Mouse (Mus musculus) kidney, embryonic 15.5 days (tissue): Measurements from ENCODE around the gene Smco3. TPM values are rescaled to one million over a fixed set of nuclear protein-coding genes. Genes with fewer than 3 reads are reported as not detected.
A peak's percentile ranks its signal among the peaks of the same experiment; 100 is the strongest.
"Not testable (repeated sequence)": the region's sequence is repeated elsewhere in the genome, so short reads cannot be mapped to it uniquely, and the experiment has no call there.

Experiments
- ATAC-seq: fragments of 200-750 bp; cut with Nextera tagmentation; replicated peaks from 2 replicates; pipeline ENCODE4 v1.8.0; 2017; ENCODE audit warnings: moderate TSS enrichment; ENCODE audit not compliant: low FRiP score
- H3K27ac ChIP-seq: fragments of 300-500 bp; sonication (generic); 2 replicates; pipeline ENCODE4 v1.5.1; 2015; ENCODE audit warnings: mild to moderate bottlenecking, inconsistent platforms
- H3K27me3 ChIP-seq: fragments of 300-500 bp; sonication (generic); 2 replicates; pipeline ENCODE4 v1.6.1; 2015; ENCODE audit warnings: inconsistent platforms
- H3K36me3 ChIP-seq: fragments of 300-500 bp; sonication (generic); 2 replicates; pipeline ENCODE4 v1.6.1; 2015; ENCODE audit warnings: inconsistent platforms
- H3K4me1 ChIP-seq: fragments of 300-500 bp; sonication (generic); 2 replicates; pipeline ENCODE4 v1.6.1; 2015; ENCODE audit warnings: inconsistent platforms
- H3K4me2 ChIP-seq: fragments of 300-500 bp; sonication (generic); 2 replicates; pipeline ENCODE4 v1.6.1; 2015; ENCODE audit warnings: moderate library complexity, mild to moderate bottlenecking, inconsistent platforms
- H3K4me3 ChIP-seq: fragments of 300-500 bp; sonication (generic); replicated peaks from 2 replicates; pipeline ENCODE4 v1.5.1; 2015; ENCODE audit warnings: mild to moderate bottlenecking, inconsistent platforms
- H3K9ac ChIP-seq: fragments of 300-500 bp; sonication (generic); 2 replicates; pipeline ENCODE4 v1.6.1; 2015; ENCODE audit warnings: mild to moderate bottlenecking, inconsistent platforms
- H3K9me3 ChIP-seq: fragments of 300-500 bp; sonication (generic); replicated peaks from 2 replicates; pipeline ENCODE4 v1.6.1; 2016; ENCODE audit warnings: inconsistent platforms
- WGBS: fragments of 180-500 bp; shearing (Covaris S2); methylation state at CpG from one replicate; pipeline ENCODE4 v1.1.7; 2015; ENCODE audit warnings: mixed read lengths; 5-methylcytosine and 5-hydroxymethylcytosine counted together
- polyA plus RNA-seq: library from polyadenylated mRNA; unstranded; fragments of >200 nt; fragmentation: Nextera tagmentation; extraction: Ambion mirVana; gene quantifications from 2 replicates; pipeline ENCODE4 v1.2.1, GENCODE M21; 2015

Gene Smco3
- 1.7 and 2.3 TPM in 2 replicates for polyA plus RNA-seq

DNA sequence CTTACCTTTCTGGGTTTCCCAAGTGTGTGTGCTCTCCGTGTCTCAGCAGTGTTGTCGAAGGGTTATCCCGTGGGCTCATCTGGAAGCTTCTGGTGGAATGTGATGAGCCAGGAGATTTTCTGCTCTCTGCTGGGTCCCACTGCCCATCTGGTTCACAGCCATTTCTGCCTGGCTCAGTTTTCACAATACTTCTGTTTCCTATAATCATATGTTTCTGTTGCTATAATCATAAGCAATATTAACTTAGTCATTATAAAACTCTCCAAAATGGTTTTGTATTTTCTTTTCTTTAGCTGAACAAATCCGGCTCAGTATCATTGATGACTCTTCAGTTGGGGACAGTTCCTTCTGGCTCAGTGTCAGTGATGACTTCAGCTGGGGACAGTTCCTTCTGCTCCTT lies at the start of gene Smco3:
TSS of gene Smco3 (minus strand) at position 101 of the 400 bp plus-strand sequence.
- no peaks in the 10 kb centered on the region for H3K36me3 ChIP-seq
- 50% methylated on average over 4 of the region's 4 CpGs for WGBS
- H3K4me3 ChIP-seq: peak within 1 kb of the TSS; percentile 11; the same call in 1 of the 2 replicates
- H3K9ac ChIP-seq: no peak within 1 kb of the TSS
- H3K9me3 ChIP-seq: no peaks in the 10 kb centered on the region
- H3K27ac ChIP-seq: no peak within 1 kb of the TSS
- no peaks in the 10 kb centered on the region for H3K27me3 ChIP-seq
- no peak within 1 kb of the TSS for H3K4me2 ChIP-seq
- H3K4me1 ChIP-seq: no peaks in the 10 kb centered on the region
- no peak for ATAC-seq

DNA sequence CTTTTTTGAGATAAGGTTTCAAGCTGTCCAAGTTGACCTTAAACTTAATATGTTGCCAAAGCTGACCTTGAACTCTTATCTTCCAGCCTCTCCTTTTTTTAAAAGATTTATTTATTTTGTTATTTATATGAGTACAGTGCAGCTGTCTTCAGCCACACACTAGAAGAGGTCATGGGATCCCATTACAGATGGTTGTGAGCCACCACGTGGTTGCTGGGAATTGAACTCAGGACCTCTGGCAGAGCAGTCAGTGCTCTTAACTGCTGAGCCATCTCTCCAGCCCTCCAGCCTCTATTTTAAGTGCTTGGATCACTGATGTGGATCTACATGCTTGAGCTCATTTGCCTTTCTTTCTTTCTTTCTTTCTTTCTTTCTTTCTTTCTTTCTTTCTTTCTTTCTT lies 49.5 kb upstream of the Smco3 start:
- H3K4me2 ChIP-seq, H3K27ac ChIP-seq, H3K36me3 ChIP-seq, H3K27me3 ChIP-seq, H3K9ac ChIP-seq, H3K9me3 ChIP-seq, H3K4me3 ChIP-seq: not testable (repeated sequence)
- H3K4me1 ChIP-seq: peaks cover 21% of the 10 kb centered on the region
- ATAC-seq: 0 out of 2 replicates have a peak, but pooled peaks have one; percentile 36
- 21% methylated on average over 1 of the region's 1 CpGs for WGBS

DNA sequence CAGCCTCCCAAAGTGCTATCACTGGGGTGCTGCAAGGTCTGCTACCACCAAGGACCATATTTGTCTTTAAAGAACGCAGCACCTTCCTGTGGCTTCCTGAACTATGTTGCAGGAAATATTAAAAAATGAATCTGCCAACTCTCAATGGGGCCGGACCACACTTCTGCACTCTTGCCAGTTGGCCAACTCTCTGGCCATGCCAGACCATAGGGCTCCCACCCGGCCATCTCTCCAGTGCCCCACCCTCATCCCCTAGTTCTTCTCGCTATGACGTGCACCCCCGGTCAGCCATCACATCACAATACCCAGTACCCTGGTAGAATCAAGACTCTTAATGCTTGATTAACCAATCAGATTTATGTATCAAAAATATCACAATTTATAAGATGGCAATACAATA lies 48.7 kb upstream of the Smco3 start:
- Histone ChIP-seq H3K4me2 (no peak overlapping the region), H3K9me3 (no peaks in the 10 kb centered on the region), H3K9ac (no peak overlapping the region), H3K27me3 (no peaks in the 10 kb centered on the region), H3K36me3 (no peaks in the 10 kb centered on the region), H3K27ac (no peak overlapping the region), H3K4me3 (no peak overlapping the region), H3K4me1 (peaks cover 21% of the 10 kb centered on the region)
- 90% methylated on average over 6 of the region's 6 CpGs for WGBS
- ATAC-seq: no peak

DNA sequence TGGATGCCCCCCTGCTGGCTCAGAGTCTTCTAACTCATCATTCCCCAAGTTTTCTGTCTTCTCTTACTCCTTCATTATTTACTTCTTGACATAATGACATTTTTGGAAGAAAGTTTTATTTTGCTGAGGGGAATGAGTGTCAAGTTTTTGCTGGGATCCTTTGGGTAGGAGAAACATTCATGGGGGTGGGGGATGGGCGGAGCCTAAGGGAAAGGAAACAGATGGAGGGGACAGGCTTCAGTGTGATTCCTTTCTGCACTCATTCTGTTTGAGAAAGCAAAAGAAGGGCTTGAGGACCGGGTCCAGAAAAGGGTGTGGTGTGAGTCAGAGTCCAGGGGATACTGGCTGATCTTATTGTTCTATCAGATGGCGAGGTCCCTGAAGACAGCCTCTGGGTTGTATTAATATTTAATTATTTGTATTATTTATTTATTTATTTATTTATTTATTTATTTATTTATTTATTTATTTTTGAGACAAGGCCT lies 48.2 kb upstream of the Smco3 start:
- Histone ChIP-seq H3K9ac (no peak overlapping the region), H3K27ac (peak overlapping the region; percentile 41; the same call in 1 of the 2 replicates), H3K36me3 (no peaks in the 10 kb centered on the region), H3K9me3 (no peaks in the 10 kb centered on the region), H3K4me1 (peaks cover 21% of the 10 kb centered on the region), H3K4me3 (no peak overlapping the region), H3K4me2 (no peak overlapping the region), H3K27me3 (no peaks in the 10 kb centered on the region)
- ATAC-seq: no peak; the same call in 1 of the 2 replicates
- 75% methylated on average over 3 of the region's 3 CpGs for WGBS

DNA sequence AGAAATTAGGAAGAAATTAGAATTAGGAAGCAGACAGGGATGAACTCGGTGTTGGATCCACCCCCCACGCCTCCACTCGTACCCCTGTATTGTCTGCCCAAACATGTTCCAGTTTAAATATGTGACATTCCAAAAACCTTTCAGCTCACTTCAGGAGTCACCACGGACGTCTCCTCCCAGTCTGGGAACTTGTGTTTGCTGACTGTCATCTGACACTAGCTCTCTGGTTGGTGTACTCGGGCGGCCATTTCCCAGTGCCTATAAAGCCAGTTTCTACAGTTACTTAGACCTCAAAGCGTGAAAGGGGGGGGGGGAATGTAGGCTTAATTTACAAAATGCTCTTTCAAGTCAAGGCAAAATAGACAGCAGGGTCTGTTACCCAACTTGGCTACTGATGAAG lies 46.4 kb upstream of the Smco3 start:
- Histone ChIP-seq H3K4me1 (peaks cover 16% of the 10 kb centered on the region; the same call in 1 of the 2 replicates), H3K9me3 (no peaks in the 10 kb centered on the region), H3K9ac (no peak overlapping the region), H3K27ac (no peak overlapping the region), H3K36me3 (no peaks in the 10 kb centered on the region), H3K27me3 (no peaks in the 10 kb centered on the region), H3K4me3 (no peak overlapping the region), H3K4me2 (no peak overlapping the region)
- WGBS: 44% methylated on average over 8 of the region's 8 CpGs
- no peak for ATAC-seq

DNA sequence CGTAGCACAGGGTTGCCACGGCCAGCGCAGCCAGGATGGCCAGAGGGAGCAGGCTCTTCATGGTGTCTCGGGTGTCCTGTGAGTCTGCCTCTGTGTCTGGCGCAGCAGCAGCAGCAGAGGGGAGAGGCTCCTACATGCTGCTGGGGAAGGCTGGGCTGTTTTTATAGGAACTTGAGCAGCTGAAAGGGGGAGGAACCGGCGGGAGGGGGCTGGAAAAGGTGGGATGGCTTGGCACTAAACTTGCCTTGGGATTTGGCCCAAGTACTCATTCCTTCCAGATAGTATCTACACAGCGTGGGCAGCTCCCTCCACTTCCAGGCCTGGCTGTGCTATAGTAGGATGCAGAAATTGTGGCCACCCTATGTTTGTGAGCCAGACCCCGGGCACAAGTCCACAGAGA lies 40.4 kb upstream of the Smco3 start, which contains the start of gene Mgp:
TSS of gene Mgp (minus strand) at position 154 of the 400 bp plus-strand sequence.
- Histone ChIP-seq H3K9ac (peak within 1 kb of the TSS; percentile 35; the same call in 1 of the 2 replicates), H3K4me1 (peaks cover 25% of the 10 kb centered on the region), H3K36me3 (0 out of 2 replicates have a peak, but pooled peaks cover 3% of the 10 kb centered on the region), H3K4me2 (peak within 1 kb of the TSS; percentile 50), H3K9me3 (no peaks in the 10 kb centered on the region), H3K4me3 (peak within 1 kb of the TSS; percentile 39), H3K27ac (peak within 1 kb of the TSS; percentile 80), H3K27me3 (no peaks in the 10 kb centered on the region)
- 10% methylated on average over 9 of the region's 9 CpGs for WGBS
- peak; percentile 92 for ATAC-seq

DNA sequence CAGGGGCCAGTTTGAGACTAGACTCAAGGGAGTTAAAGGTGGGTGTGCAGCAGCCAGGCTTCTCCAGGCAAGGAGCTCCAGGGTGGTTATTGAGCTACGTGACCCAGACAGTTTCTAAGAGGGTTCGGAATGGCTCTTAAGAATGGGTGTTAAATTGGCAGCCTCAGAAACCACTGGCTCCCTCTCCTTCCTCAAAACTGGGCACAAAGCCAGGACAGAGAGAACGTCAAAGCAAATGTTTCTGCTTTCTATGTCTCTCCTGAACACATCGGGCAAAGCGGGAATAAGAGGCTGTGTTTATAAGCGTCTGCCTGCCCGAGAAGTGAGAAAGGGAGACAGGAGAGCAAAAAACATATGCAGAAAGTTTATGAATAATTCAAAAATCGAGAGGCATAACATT lies 39.3 kb upstream of the Smco3 start:
- Histone ChIP-seq H3K9me3 (no peaks in the 10 kb centered on the region), H3K27me3 (no peaks in the 10 kb centered on the region), H3K4me3 (peak overlapping the region; percentile 26), H3K27ac (no peak overlapping the region), H3K36me3 (0 out of 2 replicates have a peak, but pooled peaks cover 3% of the 10 kb centered on the region), H3K4me2 (peak overlapping the region; percentile 41), H3K4me1 (peaks cover 25% of the 10 kb centered on the region), H3K9ac (0 out of 2 replicates have a peak overlapping the region, but pooled peaks have one; percentile 3)
- no peak for ATAC-seq
- 40% methylated on average over 8 of the region's 8 CpGs for WGBS

DNA sequence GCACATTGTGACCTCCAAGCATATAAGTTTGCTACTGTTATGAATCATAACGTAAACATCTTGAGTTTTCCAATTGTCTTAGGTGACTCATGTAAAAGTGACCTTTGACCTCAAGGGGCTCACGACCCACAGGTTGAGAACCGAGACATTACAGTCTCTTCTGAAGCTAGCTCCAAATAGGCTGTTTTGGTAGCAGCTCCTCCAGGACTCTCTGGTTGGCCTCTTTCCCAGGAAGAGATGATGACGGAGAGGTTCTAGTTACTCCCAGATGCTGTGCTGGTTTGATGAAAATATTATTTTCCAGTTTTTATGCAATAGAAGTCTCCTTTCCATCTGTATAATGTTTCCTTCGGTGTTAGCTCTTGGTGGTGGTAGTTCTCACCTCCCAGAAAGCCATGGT lies 33.7 kb upstream of the Smco3 start:
- ATAC-seq: no peak
- Histone ChIP-seq H3K4me1 (peaks cover 14% of the 10 kb centered on the region; the same call in 1 of the 2 replicates), H3K27ac (no peak overlapping the region), H3K4me3 (no peak overlapping the region), H3K27me3 (no peaks in the 10 kb centered on the region), H3K4me2 (no peak overlapping the region), H3K9me3 (no peaks in the 10 kb centered on the region), H3K9ac (no peak overlapping the region), H3K36me3 (0 out of 2 replicates have a peak, but pooled peaks cover 3% of the 10 kb centered on the region)
- 75% methylated on average over 5 of the region's 5 CpGs for WGBS

DNA sequence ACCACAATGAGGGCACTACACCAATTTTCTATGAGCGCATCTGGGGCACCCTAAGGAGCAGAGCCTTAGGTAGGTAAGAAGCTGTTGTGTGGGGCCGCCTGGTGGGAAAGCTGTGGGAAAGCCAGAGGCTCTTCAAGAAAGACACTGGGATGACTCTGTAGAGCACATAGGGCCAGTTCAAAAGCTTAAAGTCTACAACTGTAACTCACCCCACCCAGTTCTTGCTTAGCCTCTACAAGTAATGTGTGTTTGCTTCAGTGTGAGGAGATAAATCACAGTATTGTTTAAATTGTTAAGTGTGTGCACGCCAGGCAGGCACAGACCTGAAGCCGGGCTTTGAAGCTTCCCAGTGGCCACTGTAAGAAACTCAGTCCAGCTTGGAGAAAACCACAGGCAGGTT lies 30.9 kb upstream of the Smco3 start:
- H3K4me1 ChIP-seq: 0 out of 2 replicates have a peak, but pooled peaks cover 9% of the 10 kb centered on the region
- H3K9me3 ChIP-seq: no peaks in the 10 kb centered on the region
- 73% methylated on average over 4 of the region's 4 CpGs for WGBS
- peak overlapping the region; percentile 51; the same call in 1 of the 2 replicates for H3K27ac ChIP-seq
- no peak for ATAC-seq
- no peak overlapping the region for H3K4me3 ChIP-seq
- no peak overlapping the region for H3K9ac ChIP-seq
- no peaks in the 10 kb centered on the region for H3K36me3 ChIP-seq
- no peaks in the 10 kb centered on the region for H3K27me3 ChIP-seq
- H3K4me2 ChIP-seq: no peak overlapping the region

DNA sequence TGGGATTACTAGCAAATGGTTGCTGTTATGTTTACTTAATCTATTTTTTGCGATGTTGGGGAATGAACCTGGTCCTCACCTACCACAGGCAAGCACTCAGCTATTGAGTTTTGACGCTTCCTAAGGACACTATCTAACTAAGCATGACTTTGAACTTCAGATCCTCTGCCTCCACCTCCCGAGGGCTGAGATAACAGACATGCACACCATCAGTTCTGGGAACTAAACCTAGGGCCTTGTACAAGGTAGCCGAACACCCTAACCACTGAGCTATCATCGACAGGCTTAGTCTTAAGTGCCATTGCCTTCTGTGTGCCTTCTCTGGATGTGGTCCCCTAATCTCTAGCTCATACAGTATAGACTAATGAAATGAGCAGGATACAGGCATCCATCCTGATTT lies 30.1 kb upstream of the Smco3 start:
- 0 out of 2 replicates have a peak, but pooled peaks cover 9% of the 10 kb centered on the region for H3K4me1 ChIP-seq
- H3K36me3 ChIP-seq: no peaks in the 10 kb centered on the region
- no peak overlapping the region for H3K4me3 ChIP-seq
- H3K9ac ChIP-seq: no peak overlapping the region
- no peaks in the 10 kb centered on the region for H3K27me3 ChIP-seq
- H3K9me3 ChIP-seq: no peaks in the 10 kb centered on the region
- no peak overlapping the region for H3K27ac ChIP-seq
- no peak for ATAC-seq
- 92% methylated on average over 5 of the region's 5 CpGs for WGBS
- H3K4me2 ChIP-seq: no peak overlapping the region

DNA sequence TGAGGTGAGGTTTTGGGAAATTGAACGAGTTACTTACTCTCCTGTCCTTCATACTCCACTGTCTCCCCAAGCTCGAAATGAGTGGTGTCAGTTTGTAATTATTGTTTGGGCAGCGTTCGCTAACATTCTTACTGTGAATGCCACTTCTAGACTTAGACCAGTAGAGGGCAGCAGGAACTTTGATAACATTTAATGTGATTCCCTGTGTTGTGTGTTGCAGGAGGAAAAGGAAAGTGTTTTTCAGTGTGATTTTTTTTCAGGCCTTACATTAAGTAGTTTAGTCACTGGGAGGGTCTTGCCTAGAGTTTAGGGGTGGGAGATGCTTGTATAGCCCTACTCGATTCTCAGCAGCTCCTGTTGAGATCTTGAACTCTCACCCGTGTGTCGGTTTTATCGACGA lies 25.8 kb upstream of the Smco3 start:
- no peak for ATAC-seq
- Histone ChIP-seq H3K4me2 (no peak overlapping the region), H3K4me1 (peaks cover 31% of the 10 kb centered on the region), H3K9ac (no peak overlapping the region), H3K4me3 (no peak overlapping the region), H3K9me3 (no peaks in the 10 kb centered on the region), H3K36me3 (no peaks in the 10 kb centered on the region), H3K27me3 (no peaks in the 10 kb centered on the region), H3K27ac (no peak overlapping the region)
- 43% methylated on average over 9 of the region's 9 CpGs for WGBS

DNA sequence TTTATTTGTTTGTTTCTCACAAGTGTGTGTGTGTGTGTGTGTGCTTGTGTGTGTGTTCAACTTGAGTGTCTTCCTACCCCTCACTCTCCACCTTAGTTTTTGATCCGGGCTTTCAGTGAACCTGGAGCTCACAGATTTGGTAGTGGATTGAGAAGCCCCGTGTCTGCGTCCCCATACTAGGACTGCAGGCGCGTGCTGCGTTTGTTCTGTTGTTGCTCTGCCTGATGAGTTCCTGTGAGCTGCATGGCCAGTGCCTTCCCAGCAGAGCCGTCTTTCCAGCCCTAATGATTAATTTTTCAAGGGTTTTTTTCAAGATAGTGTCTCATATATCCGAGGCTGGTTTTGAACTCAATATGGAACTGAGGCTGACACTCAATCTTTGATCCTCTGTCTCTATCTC lies 23.2 kb upstream of the Smco3 start:
- Histone ChIP-seq H3K9me3 (no peaks in the 10 kb centered on the region), H3K4me3 (no peak overlapping the region), H3K27me3 (no peaks in the 10 kb centered on the region), H3K4me1 (peaks cover 42% of the 10 kb centered on the region), H3K36me3 (no peaks in the 10 kb centered on the region), H3K27ac (peak overlapping the region; percentile 92), H3K9ac (no peak overlapping the region), H3K4me2 (no peak overlapping the region)
- 60% methylated on average over 8 of the region's 8 CpGs for WGBS
- ATAC-seq: no peak

DNA sequence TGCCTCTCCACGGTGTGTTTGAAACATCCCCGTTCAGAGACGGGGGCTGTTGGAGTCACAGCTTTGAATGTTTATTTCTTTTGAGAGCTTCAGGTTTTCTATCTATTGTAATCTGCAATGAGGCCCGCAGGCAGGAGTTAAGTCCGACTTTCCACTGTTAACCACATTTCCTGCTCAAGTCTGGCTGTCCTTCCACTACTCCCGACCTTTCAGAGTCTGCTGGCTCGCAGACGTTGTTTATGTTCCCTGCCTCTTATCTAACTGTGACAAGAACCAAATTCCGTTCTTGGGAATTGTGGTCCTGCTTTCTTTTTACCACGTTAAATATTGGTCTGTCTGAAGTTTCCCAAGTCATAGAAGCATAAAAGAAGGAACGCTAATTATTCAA lies 22.6 kb upstream of the Smco3 start:
- H3K27ac ChIP-seq: peak overlapping the region; percentile 92
- no peak overlapping the region for H3K9ac ChIP-seq
- H3K36me3 ChIP-seq: no peaks in the 10 kb centered on the region
- no peaks in the 10 kb centered on the region for H3K9me3 ChIP-seq
- H3K4me2 ChIP-seq: peak overlapping the region; percentile 29; the same call in 1 of the 2 replicates
- peak; percentile 52; the same call in 1 of the 2 replicates for ATAC-seq
- WGBS: 29% methylated on average over 11 of the region's 11 CpGs
- no peaks in the 10 kb centered on the region for H3K27me3 ChIP-seq
- H3K4me1 ChIP-seq: peaks cover 44% of the 10 kb centered on the region
- no peak overlapping the region; the same call in 1 of the 2 replicates for H3K4me3 ChIP-seq
